Mouse (Mus musculus): ENCODE measurements around the gene Lysmd4. TPM values are rescaled to one million over a fixed set of nuclear protein-coding genes. Genes with fewer than 3 reads are reported as not detected.
"Not testable (repeated sequence)": the region's sequence is repeated elsewhere in the genome, so short reads cannot be mapped to it uniquely, and the experiment has no call there.

Lysmd4 gene
- polyA plus RNA-seq, 1 experiment from 2014 or later = 14.3 TPM

- Histone ChIP-seq H3K4me3 (replicated peaks; ENCODE audit: low read depth, low read length) (no peak overlapping the region), H3K9ac (ENCODE audit: low read depth, low read length) (no peak overlapping the region), H3K36me3 (ENCODE audit: insufficient read depth, low read length) (peaks cover 7% of the 10 kb centered on the region; the same call in 1 of the 2 replicates), H3K9me3 (replicated peaks; ENCODE audit: low read length) (no peaks in the 10 kb centered on the region), H3K4me1 (replicated peaks; ENCODE audit: insufficient read depth, low read length) (no peaks in the 10 kb centered on the region), H3K27ac (no peak overlapping the region), H3K27me3 (ENCODE audit: insufficient read depth, low read length) (no peaks in the 10 kb centered on the region), H3K4me2 (ENCODE audit: low read length) (no peak overlapping the region)
- DNase-seq (ENCODE audit: low spot score) (no peak), ATAC-seq (replicated peaks; ENCODE audit: low FRiP score, low read depth) (no peak)
- WGBS = 69% methylated on average over 2 of the region's 2 CpGs
- no peak for TF ChIP-seq CTCF (IDR thresholded peaks at IDR 0.05; ENCODE audit: low read depth)
Measured at GRCm38 (mm10) chr7:67246067-67246466, 23.7 kb downstream of the Lysmd4 start.

GRCm38 (mm10) chr7:67259828-67260563, 37.7 kb downstream of the Lysmd4 start:
- peak; percentile 66; the same call in 1 of the 2 replicates for ATAC-seq (replicated peaks; ENCODE audit: low FRiP score, low read depth)
- H3K4me1 ChIP-seq (replicated peaks; ENCODE audit: insufficient read depth, low read length) = no peaks in the 10 kb centered on the region
- H3K9me3 ChIP-seq (replicated peaks; ENCODE audit: low read length) = no peaks in the 10 kb centered on the region
- no peak overlapping the region for H3K9ac ChIP-seq (ENCODE audit: low read depth, low read length)
- H3K36me3 ChIP-seq (ENCODE audit: insufficient read depth, low read length) = peaks cover 18% of the 10 kb centered on the region; the same call in 1 of the 2 replicates
- peak; percentile 34; the same call in 1 of the 2 replicates for TF ChIP-seq CTCF (IDR thresholded peaks at IDR 0.05; ENCODE audit: low read depth)
- DNase-seq (ENCODE audit: low spot score) = peak; percentile 63
- no peaks in the 10 kb centered on the region for H3K27me3 ChIP-seq (ENCODE audit: insufficient read depth, low read length)
- 81% methylated on average over 4 of the region's 4 CpGs for WGBS
- no peak overlapping the region for H3K4me2 ChIP-seq (ENCODE audit: low read length)
- H3K27ac ChIP-seq = no peak overlapping the region
- no peak overlapping the region for H3K4me3 ChIP-seq (replicated peaks; ENCODE audit: low read depth, low read length)

- not testable (repeated sequence) for H3K4me3 ChIP-seq (replicated peaks; ENCODE audit: low read depth, low read length); H3K9me3 ChIP-seq (replicated peaks; ENCODE audit: low read length); DNase-seq (ENCODE audit: low spot score); H3K27ac ChIP-seq; H3K4me1 ChIP-seq (replicated peaks; ENCODE audit: insufficient read depth, low read length); ATAC-seq (replicated peaks; ENCODE audit: low FRiP score, low read depth); H3K9ac ChIP-seq (ENCODE audit: low read depth, low read length); H3K36me3 ChIP-seq (ENCODE audit: insufficient read depth, low read length); H3K4me2 ChIP-seq (ENCODE audit: low read length); H3K27me3 ChIP-seq (ENCODE audit: insufficient read depth, low read length)
- WGBS = 92% methylated on average over 4 of the region's 4 CpGs
Measured at GRCm38 (mm10) chr7:67270447-67270846, 48.1 kb downstream of the Lysmd4 start.

- DNase-seq (ENCODE audit: low spot score) (no peak), ATAC-seq (replicated peaks; ENCODE audit: low FRiP score, low read depth) (no peak)
- no peak for TF ChIP-seq CTCF (IDR thresholded peaks at IDR 0.05; ENCODE audit: low read depth)
- H3K27ac ChIP-seq = no peak overlapping the region
- no peaks in the 10 kb centered on the region for H3K27me3 ChIP-seq (ENCODE audit: insufficient read depth, low read length)
- no peak overlapping the region for H3K4me2 ChIP-seq (ENCODE audit: low read length)
- no peaks in the 10 kb centered on the region for H3K9me3 ChIP-seq (replicated peaks; ENCODE audit: low read length)
- no peak overlapping the region for H3K4me3 ChIP-seq (replicated peaks; ENCODE audit: low read depth, low read length)
- 92% methylated on average over 6 of the region's 6 CpGs for WGBS
- H3K9ac ChIP-seq (ENCODE audit: low read depth, low read length) = no peak overlapping the region
- H3K36me3 ChIP-seq (ENCODE audit: insufficient read depth, low read length) = no peaks in the 10 kb centered on the region
- no peaks in the 10 kb centered on the region for H3K4me1 ChIP-seq (replicated peaks; ENCODE audit: insufficient read depth, low read length)
Measured at GRCm38 (mm10) chr7:67283581-67283980, 61.2 kb downstream of the Lysmd4 start.

GRCm38 (mm10) chr7:67287456-67287855, 65.1 kb downstream of the Lysmd4 start:
- Histone ChIP-seq H3K9ac (ENCODE audit: low read depth, low read length) (no peak overlapping the region), H3K27me3 (ENCODE audit: insufficient read depth, low read length) (no peaks in the 10 kb centered on the region), H3K4me3 (replicated peaks; ENCODE audit: low read depth, low read length) (no peak overlapping the region), H3K9me3 (replicated peaks; ENCODE audit: low read length) (no peaks in the 10 kb centered on the region), H3K27ac (no peak overlapping the region), H3K4me1 (replicated peaks; ENCODE audit: insufficient read depth, low read length) (no peaks in the 10 kb centered on the region), H3K36me3 (ENCODE audit: insufficient read depth, low read length) (no peaks in the 10 kb centered on the region), H3K4me2 (ENCODE audit: low read length) (no peak overlapping the region)
- DNase-seq (ENCODE audit: low spot score) (no peak), ATAC-seq (replicated peaks; ENCODE audit: low FRiP score, low read depth) (no peak)
- no peak for TF ChIP-seq CTCF (IDR thresholded peaks at IDR 0.05; ENCODE audit: low read depth)
- 82% methylated on average over 4 of the region's 4 CpGs for WGBS

GRCm38 (mm10) chr7:67291356-67291755, 69.0 kb downstream of the Lysmd4 start:
- Histone ChIP-seq H3K9me3 (replicated peaks; ENCODE audit: low read length) (no peaks in the 10 kb centered on the region), H3K4me2 (ENCODE audit: low read length) (no peak overlapping the region), H3K27me3 (ENCODE audit: insufficient read depth, low read length) (no peaks in the 10 kb centered on the region), H3K36me3 (ENCODE audit: insufficient read depth, low read length) (no peaks in the 10 kb centered on the region), H3K4me1 (replicated peaks; ENCODE audit: insufficient read depth, low read length) (no peaks in the 10 kb centered on the region), H3K27ac (no peak overlapping the region), H3K9ac (ENCODE audit: low read depth, low read length) (no peak overlapping the region), H3K4me3 (replicated peaks; ENCODE audit: low read depth, low read length) (no peak overlapping the region)
- 98% methylated on average over 1 of the region's 1 CpGs for WGBS
- no peak for TF ChIP-seq CTCF (IDR thresholded peaks at IDR 0.05; ENCODE audit: low read depth)
- no peak for DNase-seq (ENCODE audit: low spot score)
- no peak for ATAC-seq (replicated peaks; ENCODE audit: low FRiP score, low read depth)

Measured in kidney, postnatal 0 days (tissue).